Mouse (Mus musculus) heart, embryonic 12.5 days (tissue): ENCODE measurements at regions not wholly inside any gene's neighbourhood (a gene's known extent, or its start where the extent isn't known, plus 50 kb on each side); places are given as distances from the start of the nearest gene placed in this dataset.

Experiments
- ATAC-seq: fragments of 200-750 bp; cut with Nextera tagmentation; 2 replicates; pipeline ENCODE4 v1.8.0; 2017; ENCODE audit warnings: moderate TSS enrichment, moderate library complexity; ENCODE audit not compliant: insufficient number of reproducible peaks, low FRiP score
- H3K27ac ChIP-seq: fragments of 300-500 bp; sonication (generic); 2 replicates; pipeline ENCODE4 v1.5.1; 2016; ENCODE audit warnings: mild to moderate bottlenecking, moderate library complexity; ENCODE audit not compliant: poor library complexity, severe bottlenecking
- H3K27me3 ChIP-seq: fragments of 300-500 bp; sonication (generic); replicated peaks from 2 replicates; pipeline ENCODE4 v1.6.1; 2016; ENCODE audit warnings: mild to moderate bottlenecking, moderate library complexity
- H3K36me3 ChIP-seq: fragments of 300-500 bp; sonication (generic); 2 replicates; pipeline ENCODE4 v1.6.1; 2016; ENCODE audit warnings: mild to moderate bottlenecking, moderate library complexity
- H3K4me1 ChIP-seq: fragments of 300-500 bp; sonication (generic); replicated peaks from 2 replicates; pipeline ENCODE4 v1.6.1; 2016; ENCODE audit warnings: mild to moderate bottlenecking
- H3K4me2 ChIP-seq: fragments of 300-500 bp; sonication (generic); 2 replicates; pipeline ENCODE4 v1.6.1; 2016; ENCODE audit warnings: mild to moderate bottlenecking, moderate library complexity
- H3K4me3 ChIP-seq: fragments of 300-500 bp; sonication (generic); 2 replicates; pipeline ENCODE4 v1.5.1; 2016; ENCODE audit warnings: mild to moderate bottlenecking
- H3K9ac ChIP-seq: fragments of 300-500 bp; sonication (generic); 2 replicates; pipeline ENCODE4 v1.6.1; 2016; ENCODE audit warnings: mild to moderate bottlenecking, moderate library complexity
- H3K9me3 ChIP-seq: fragments of 300-500 bp; sonication (generic); replicated peaks from 2 replicates; pipeline ENCODE4 v1.6.1; 2016; ENCODE audit warnings: mild to moderate bottlenecking, moderate library complexity
- WGBS: fragments of 180-500 bp; shearing (Covaris S2); methylation state at CpG from one replicate; pipeline ENCODE4 v1.1.7; 2016; 5-methylcytosine and 5-hydroxymethylcytosine counted together

DNA sequence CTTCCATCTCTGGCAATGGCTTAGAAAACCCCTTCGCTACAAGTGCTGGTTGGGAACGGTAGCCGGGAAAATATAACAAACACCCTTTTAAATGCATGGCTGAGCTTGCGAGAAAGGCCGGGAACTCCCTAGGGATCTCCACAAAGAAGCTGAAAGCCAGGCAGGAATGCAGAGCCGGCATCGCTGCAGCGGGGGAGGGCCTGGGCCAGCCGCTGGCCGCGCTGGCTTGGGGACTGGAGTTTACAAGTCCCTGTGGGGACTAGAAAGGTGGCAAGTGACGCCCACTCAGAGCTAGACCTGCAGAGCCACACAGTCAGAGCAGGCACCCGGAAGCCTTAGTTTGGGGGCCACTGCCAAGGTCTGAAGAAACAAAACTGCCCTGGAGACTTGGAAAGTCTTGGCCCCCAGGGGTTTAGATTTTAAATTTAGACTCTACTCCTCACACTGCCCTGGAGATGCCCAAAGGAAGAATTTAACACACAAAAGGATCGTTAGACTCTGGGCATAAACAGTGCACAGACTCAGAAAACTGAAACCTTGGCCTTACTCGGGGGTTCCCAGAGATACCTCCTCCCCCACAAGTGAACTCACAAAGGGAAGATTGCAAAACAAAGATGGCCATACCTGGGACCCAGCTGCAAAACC is 59.4 kb downstream of the 1700001O22Rik start:
- Histone ChIP-seq H3K9ac (peak overlapping the region; percentile 60), H3K4me1 (peaks cover 28% of the 10 kb centered on the region), H3K4me3 (no peak overlapping the region), H3K36me3 (no peaks in the 10 kb centered on the region), H3K9me3 (peaks cover 6% of the 10 kb centered on the region; the same call in 1 of the 2 replicates), H3K4me2 (peak overlapping the region; percentile 32), H3K27ac (peak overlapping the region; percentile 67), H3K27me3 (no peaks in the 10 kb centered on the region)
- peak; percentile 70 for ATAC-seq
- WGBS = 10% methylated on average over 15 of the region's 15 CpGs

GRCm38 (mm10) chr2:30743265-30743846 is 60.1 kb downstream of the 1700001O22Rik start:
- ATAC-seq = peak; percentile 67
- Histone ChIP-seq H3K36me3 (no peaks in the 10 kb centered on the region), H3K27ac (peak overlapping the region; percentile 67), H3K4me2 (no peak overlapping the region), H3K4me3 (no peak overlapping the region), H3K27me3 (no peaks in the 10 kb centered on the region), H3K9ac (no peak overlapping the region), H3K9me3 (peaks cover 6% of the 10 kb centered on the region; the same call in 1 of the 2 replicates), H3K4me1 (peaks cover 28% of the 10 kb centered on the region)
- 19% methylated on average over 4 of the region's 4 CpGs for WGBS

DNA sequence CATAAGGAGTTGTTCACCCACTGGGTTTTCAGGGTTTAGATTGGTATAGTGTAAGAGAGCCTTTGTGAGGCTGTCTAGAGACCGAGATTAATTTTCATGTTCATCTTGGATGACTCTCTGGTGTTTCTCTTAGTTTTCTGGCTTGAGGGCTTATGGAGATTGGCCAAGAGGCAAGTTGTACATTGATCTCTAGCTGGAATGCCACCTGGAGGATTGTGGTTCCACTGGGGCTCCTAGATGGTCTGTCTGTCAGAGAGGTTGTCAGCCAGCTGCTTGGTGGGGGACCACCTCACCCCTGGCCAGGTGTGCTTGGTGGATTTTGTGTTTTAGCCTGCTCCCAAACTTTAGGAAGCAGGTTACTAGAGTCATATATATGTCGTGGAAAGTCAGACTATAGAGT is 62.0 kb downstream of the 1700001O22Rik start:
- Histone ChIP-seq H3K9me3 (peaks cover 6% of the 10 kb centered on the region; the same call in 1 of the 2 replicates), H3K9ac (no peak overlapping the region), H3K27me3 (no peaks in the 10 kb centered on the region), H3K36me3 (no peaks in the 10 kb centered on the region), H3K4me2 (no peak overlapping the region), H3K4me3 (no peak overlapping the region), H3K27ac (no peak overlapping the region), H3K4me1 (peaks cover 28% of the 10 kb centered on the region)
- ATAC-seq = no peak
- WGBS = 75% methylated on average over 2 of the region's 2 CpGs

GRCm38 (mm10) chr2:30737759-30738158 is 65.7 kb downstream of the 1700001O22Rik start:
- WGBS = 81% methylated on average over 5 of the region's 5 CpGs
- H3K27ac ChIP-seq = no peak overlapping the region
- no peak overlapping the region for H3K9ac ChIP-seq
- no peak overlapping the region for H3K4me2 ChIP-seq
- H3K4me3 ChIP-seq = no peak overlapping the region
- peaks cover 17% of the 10 kb centered on the region for H3K4me1 ChIP-seq
- no peaks in the 10 kb centered on the region for H3K27me3 ChIP-seq
- no peaks in the 10 kb centered on the region for H3K9me3 ChIP-seq
- ATAC-seq = no peak
- no peaks in the 10 kb centered on the region for H3K36me3 ChIP-seq

DNA sequence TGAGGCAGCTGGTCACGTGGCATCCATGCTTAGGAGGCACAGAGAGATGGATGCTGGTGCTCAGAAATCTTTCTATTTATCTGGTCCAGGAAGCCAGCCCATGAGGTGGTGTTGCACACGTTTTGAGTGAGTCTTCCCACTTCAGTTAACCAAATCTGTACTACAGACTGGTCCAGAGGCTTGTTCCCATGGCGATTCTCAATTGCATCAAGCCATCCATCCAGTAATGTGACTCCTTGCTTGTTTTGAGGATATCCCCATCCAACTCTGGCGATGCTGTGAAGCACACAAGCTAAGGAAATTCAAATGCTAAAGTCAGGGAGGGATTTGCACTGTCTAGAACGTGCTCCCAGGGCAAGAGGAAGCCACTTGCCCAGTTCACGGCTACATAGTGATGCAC is 66.8 kb downstream of the 1700001O22Rik start:
- Histone ChIP-seq H3K4me1 (peaks cover 8% of the 10 kb centered on the region), H3K9me3 (peaks cover 2% of the 10 kb centered on the region; the same call in 1 of the 2 replicates), H3K4me3 (no peak overlapping the region), H3K27me3 (no peaks in the 10 kb centered on the region), H3K9ac (no peak overlapping the region), H3K27ac (no peak overlapping the region), H3K36me3 (no peaks in the 10 kb centered on the region), H3K4me2 (no peak overlapping the region)
- ATAC-seq = no peak
- 71% methylated on average over 6 of the region's 6 CpGs for WGBS

DNA sequence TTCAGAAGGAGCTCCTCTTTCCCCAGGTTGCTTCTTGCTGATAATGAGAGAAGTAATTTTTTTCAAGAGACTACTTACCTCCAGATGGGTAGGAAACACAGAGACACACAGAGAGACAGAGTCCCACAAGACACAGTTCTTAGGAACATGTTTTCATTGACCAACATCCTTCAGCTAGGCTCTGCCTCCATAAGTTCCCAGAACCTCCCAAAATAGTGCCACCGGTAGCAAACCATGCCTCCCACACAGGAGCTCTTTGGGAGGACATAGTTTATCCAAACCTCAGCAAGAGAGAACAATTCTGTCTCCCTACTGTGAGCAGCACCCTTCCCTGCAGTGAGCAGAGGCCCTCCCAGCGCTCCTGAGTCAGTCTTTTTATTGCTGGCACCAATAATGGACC is 67.2 kb downstream of the 1700001O22Rik start:
- Histone ChIP-seq H3K9me3 (peaks cover 4% of the 10 kb centered on the region; the same call in 1 of the 2 replicates), H3K9ac (no peak overlapping the region), H3K4me1 (peaks cover 8% of the 10 kb centered on the region), H3K36me3 (no peaks in the 10 kb centered on the region), H3K4me3 (no peak overlapping the region), H3K4me2 (no peak overlapping the region), H3K27ac (no peak overlapping the region), H3K27me3 (no peaks in the 10 kb centered on the region)
- 60% methylated on average over 2 of the region's 2 CpGs for WGBS
- ATAC-seq = no peak

- peaks cover 4% of the 10 kb centered on the region; the same call in 1 of the 2 replicates for H3K9me3 ChIP-seq
- H3K36me3 ChIP-seq = no peaks in the 10 kb centered on the region
- no peak overlapping the region for H3K27ac ChIP-seq
- no peak overlapping the region for H3K4me3 ChIP-seq
- H3K27me3 ChIP-seq = no peaks in the 10 kb centered on the region
- no peak for ATAC-seq
- 38% methylated on average over 6 of the region's 6 CpGs for WGBS
- no peak overlapping the region for H3K9ac ChIP-seq
- no peak overlapping the region for H3K4me2 ChIP-seq
- peaks cover 8% of the 10 kb centered on the region for H3K4me1 ChIP-seq
Observed at GRCm38 (mm10) chr2:30733853-30734252, 69.6 kb downstream of the 1700001O22Rik start.

DNA sequence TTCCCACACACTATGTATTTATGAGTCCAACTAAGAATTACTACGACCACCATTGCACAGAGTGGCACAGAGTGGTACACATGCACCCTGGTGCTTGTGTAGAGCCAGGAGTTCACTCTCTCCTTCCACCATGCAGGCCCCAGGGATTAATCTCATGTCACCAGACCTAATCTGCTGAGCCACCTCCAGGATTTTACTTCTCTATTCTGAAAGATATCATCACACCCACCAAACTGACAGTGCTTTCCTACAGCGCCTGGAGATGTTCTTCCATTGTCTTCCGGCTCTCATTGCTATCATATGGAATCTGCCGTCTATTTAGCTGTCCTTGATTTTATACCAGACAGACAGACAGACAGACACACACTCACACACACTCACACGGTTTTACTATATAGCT is 71.6 kb downstream of the 1700001O22Rik start:
- Histone ChIP-seq H3K27ac (no peak overlapping the region), H3K4me2 (no peak overlapping the region), H3K9ac (no peak overlapping the region), H3K36me3 (no peaks in the 10 kb centered on the region), H3K27me3 (no peaks in the 10 kb centered on the region), H3K9me3 (peaks cover 4% of the 10 kb centered on the region), H3K4me3 (no peak overlapping the region), H3K4me1 (peaks cover 8% of the 10 kb centered on the region)
- WGBS = 87% methylated on average over 5 of the region's 5 CpGs
- ATAC-seq = no peak

GRCm38 (mm10) chr2:30727948-30728347 is 75.5 kb downstream of the 1700001O22Rik start:
- Histone ChIP-seq H3K4me3 (no peak overlapping the region), H3K27ac (no peak overlapping the region), H3K4me2 (no peak overlapping the region), H3K36me3 (no peaks in the 10 kb centered on the region), H3K9me3 (peaks cover 4% of the 10 kb centered on the region), H3K4me1 (peaks cover 30% of the 10 kb centered on the region), H3K27me3 (no peaks in the 10 kb centered on the region), H3K9ac (no peak overlapping the region)
- WGBS = 83% methylated on average over 6 of the region's 6 CpGs
- ATAC-seq = no peak

DNA sequence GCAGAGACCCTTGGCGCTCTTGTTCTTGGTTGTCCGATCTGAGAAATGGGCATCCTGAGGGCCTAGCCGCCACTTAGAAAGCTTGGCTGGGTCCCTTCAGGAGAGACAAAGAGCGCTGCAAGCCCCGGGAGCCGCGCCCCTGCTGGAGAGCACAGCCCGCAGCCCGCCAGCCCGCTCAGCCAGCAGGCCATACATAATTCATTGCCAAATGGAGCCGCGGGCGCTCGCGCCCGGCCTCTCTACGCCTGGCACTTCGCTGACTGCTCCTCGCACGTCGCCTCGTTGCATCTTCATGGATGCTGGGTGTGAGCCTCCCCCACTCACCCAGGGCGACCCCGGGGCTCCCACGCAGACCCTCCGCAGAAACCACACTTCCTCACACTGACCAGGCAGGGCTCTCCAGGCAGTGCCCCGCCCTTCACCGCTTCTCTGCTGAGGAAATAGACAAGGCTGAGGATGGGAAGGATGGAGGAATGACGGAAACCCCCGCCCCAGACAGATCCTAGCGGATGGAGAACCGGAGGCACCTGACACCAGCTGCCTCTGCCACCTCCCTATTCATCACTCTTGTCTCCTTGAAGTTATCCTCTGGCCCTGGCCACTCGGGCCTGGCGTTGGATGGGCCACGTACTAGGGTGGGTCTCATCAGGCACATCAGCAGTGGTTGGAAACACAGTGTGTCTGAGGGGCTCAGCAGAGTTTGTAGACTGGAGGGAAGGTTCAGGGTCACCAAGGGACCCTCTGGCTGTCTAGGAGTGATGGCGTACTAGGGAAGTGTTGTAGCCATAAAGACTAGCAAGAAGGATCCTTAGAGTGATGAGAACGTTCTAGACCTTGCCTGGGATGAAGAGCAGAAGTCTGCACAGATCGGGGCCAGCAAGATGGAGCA is 77.6 kb downstream of the 1700001O22Rik start:
- H3K4me1 ChIP-seq = peaks cover 51% of the 10 kb centered on the region
- H3K9ac ChIP-seq = peak overlapping the region; percentile 78
- 0 out of 2 replicates have a peak, but pooled peaks have one; percentile 22 for ATAC-seq
- H3K27ac ChIP-seq = 0 out of 2 replicates have a peak overlapping the region, but pooled peaks have one; percentile 6
- H3K4me2 ChIP-seq = peak overlapping the region; percentile 72
- WGBS = 12% methylated on average over 38 of the region's 38 CpGs
- peak overlapping the region; percentile 38 for H3K4me3 ChIP-seq
- no peaks in the 10 kb centered on the region for H3K36me3 ChIP-seq
- no peaks in the 10 kb centered on the region for H3K27me3 ChIP-seq
- no peaks in the 10 kb centered on the region; the same call in 1 of the 2 replicates for H3K9me3 ChIP-seq

GRCm38 (mm10) chr2:30725186-30725585 is 78.3 kb downstream of the 1700001O22Rik start:
- H3K9me3 ChIP-seq = no peaks in the 10 kb centered on the region; the same call in 1 of the 2 replicates
- H3K27me3 ChIP-seq = no peaks in the 10 kb centered on the region
- H3K9ac ChIP-seq = peak overlapping the region; percentile 78
- 0 out of 2 replicates have a peak overlapping the region, but pooled peaks have one; percentile 6 for H3K27ac ChIP-seq
- peak overlapping the region; percentile 72 for H3K4me2 ChIP-seq
- peak overlapping the region; percentile 38 for H3K4me3 ChIP-seq
- H3K36me3 ChIP-seq = no peaks in the 10 kb centered on the region
- 40% methylated on average over 10 of the region's 10 CpGs for WGBS
- peaks cover 57% of the 10 kb centered on the region for H3K4me1 ChIP-seq
- no peak for ATAC-seq
